Mouse (Mus musculus) forebrain, embryonic 16.5 days (tissue): ENCODE measurements around the gene Cep135. TPM values are rescaled to one million over a fixed set of nuclear protein-coding genes. Genes with fewer than 3 reads are reported as not detected.

ENCODE experiments used
- ATAC-seq: fragments of 200-750 bp; cut with Nextera tagmentation; 2 replicates; pipeline ENCODE4 v1.8.0; 2017; ENCODE audit warnings: mild to moderate bottlenecking, moderate library complexity
- H3K27ac ChIP-seq: fragments of 300-500 bp; sonication (generic); 2 replicates; pipeline ENCODE4 v1.5.1; 2014; ENCODE audit warnings: low read length, control low read depth
- H3K27me3 ChIP-seq: fragments of 300-500 bp; sonication (generic); replicated peaks from 2 replicates; pipeline ENCODE4 v1.6.1; 2014; ENCODE audit warnings: low read length; ENCODE audit not compliant: control insufficient read depth, insufficient read depth
- H3K36me3 ChIP-seq: fragments of 300-500 bp; sonication (generic); 2 replicates; pipeline ENCODE4 v1.6.1; 2014; ENCODE audit not compliant: control insufficient read depth, insufficient read depth
- H3K4me1 ChIP-seq: fragments of 300-500 bp; sonication (generic); replicated peaks from 2 replicates; pipeline ENCODE4 v1.6.1; 2014; ENCODE audit warnings: low read length; ENCODE audit not compliant: control insufficient read depth, insufficient read depth
- H3K4me2 ChIP-seq: fragments of 300-500 bp; sonication (generic); 2 replicates; pipeline ENCODE4 v1.6.1; 2014; ENCODE audit warnings: mild to moderate bottlenecking, low read length, control low read depth
- H3K4me3 ChIP-seq: fragments of 300-500 bp; sonication (generic); replicated peaks from 2 replicates; pipeline ENCODE4 v1.5.1; 2014; ENCODE audit warnings: mild to moderate bottlenecking, low read length, control low read depth
- H3K9ac ChIP-seq: fragments of 300-500 bp; sonication (generic); replicated peaks from 2 replicates; pipeline ENCODE4 v1.6.1; 2014; ENCODE audit warnings: low read depth, low read length, control low read depth
- H3K9me3 ChIP-seq: fragments of 300-500 bp; sonication (generic); 2 replicates; pipeline ENCODE4 v1.6.1; 2016; ENCODE audit warnings: low read length; ENCODE audit not compliant: control insufficient read depth
- WGBS: fragments of 180-500 bp; shearing (Covaris S2); extraction: QIAGEN DNeasy Blood & Tissue Kit; methylation state at CpG from one replicate; pipeline ENCODE4 v1.1.7; 2014; 5-methylcytosine and 5-hydroxymethylcytosine counted together
- polyA plus RNA-seq: library from polyadenylated mRNA; unstranded; fragments of >200 nt; fragmentation: Nextera tagmentation; extraction: Ambion mirVana; gene quantifications from 2 replicates; pipeline ENCODE4 v1.2.1, GENCODE M21; 2015

Cep135 gene
- polyA plus RNA-seq, 1 experiment from 2014 or later: 5.0 TPM

DNA sequence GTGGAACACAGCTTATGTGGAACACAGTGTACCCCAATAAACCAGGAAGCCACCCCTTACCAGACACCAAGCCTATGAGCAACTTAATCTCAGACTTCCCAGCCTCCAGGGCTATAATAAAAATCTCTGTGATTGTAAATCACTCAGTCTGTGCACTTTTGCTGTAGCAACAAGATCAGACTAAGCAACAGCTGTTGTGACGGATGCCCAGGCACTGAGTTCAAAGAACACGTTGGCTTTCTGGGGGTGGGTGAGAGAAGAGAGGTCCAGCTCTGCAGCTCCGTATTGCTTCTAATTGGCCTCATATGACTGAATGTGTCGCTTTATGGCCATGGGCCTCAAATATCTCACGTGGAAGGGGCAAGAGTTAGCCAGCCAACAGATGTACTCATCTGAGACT lies 80.0 kb downstream of the Cep135 start:
- H3K27me3 ChIP-seq: no peaks in the 10 kb centered on the region
- H3K4me3 ChIP-seq: no peak overlapping the region
- 85% methylated on average over 5 of the region's 5 CpGs for WGBS
- no peak overlapping the region for H3K9ac ChIP-seq
- ATAC-seq: no peak
- H3K36me3 ChIP-seq: no peaks in the 10 kb centered on the region; the same call in 1 of the 2 replicates
- H3K27ac ChIP-seq: no peak overlapping the region
- H3K4me2 ChIP-seq: no peak overlapping the region
- peaks cover 25% of the 10 kb centered on the region for H3K4me1 ChIP-seq
- no peaks in the 10 kb centered on the region for H3K9me3 ChIP-seq

DNA sequence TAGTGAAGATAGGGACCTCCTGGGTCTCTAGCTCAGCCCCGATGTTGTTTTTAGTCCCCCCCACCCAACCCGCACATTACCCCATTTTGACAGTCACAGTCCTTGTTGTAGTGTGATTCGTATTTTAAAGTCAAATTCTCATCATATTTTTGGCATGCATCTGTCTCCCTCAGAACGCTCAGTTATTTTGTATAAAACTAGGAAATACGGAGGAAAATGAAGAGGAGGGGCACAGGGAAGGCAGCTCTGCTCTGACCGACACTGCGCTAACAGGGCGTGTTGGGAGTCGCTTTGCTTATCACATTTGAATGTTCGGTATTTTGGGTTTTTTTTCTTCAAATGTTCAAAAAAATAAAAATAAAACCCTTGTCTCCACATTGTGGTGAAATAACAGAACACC lies 81.7 kb downstream of the Cep135 start:
- H3K9ac ChIP-seq: no peak overlapping the region
- no peaks in the 10 kb centered on the region for H3K36me3 ChIP-seq
- H3K4me1 ChIP-seq: peaks cover 18% of the 10 kb centered on the region
- ATAC-seq: peak; percentile 42; the same call in 1 of the 2 replicates
- 78% methylated on average over 10 of the region's 10 CpGs for WGBS
- no peak overlapping the region for H3K4me3 ChIP-seq
- no peak overlapping the region for H3K4me2 ChIP-seq
- H3K27me3 ChIP-seq: no peaks in the 10 kb centered on the region
- H3K27ac ChIP-seq: no peak overlapping the region
- H3K9me3 ChIP-seq: no peaks in the 10 kb centered on the region

DNA sequence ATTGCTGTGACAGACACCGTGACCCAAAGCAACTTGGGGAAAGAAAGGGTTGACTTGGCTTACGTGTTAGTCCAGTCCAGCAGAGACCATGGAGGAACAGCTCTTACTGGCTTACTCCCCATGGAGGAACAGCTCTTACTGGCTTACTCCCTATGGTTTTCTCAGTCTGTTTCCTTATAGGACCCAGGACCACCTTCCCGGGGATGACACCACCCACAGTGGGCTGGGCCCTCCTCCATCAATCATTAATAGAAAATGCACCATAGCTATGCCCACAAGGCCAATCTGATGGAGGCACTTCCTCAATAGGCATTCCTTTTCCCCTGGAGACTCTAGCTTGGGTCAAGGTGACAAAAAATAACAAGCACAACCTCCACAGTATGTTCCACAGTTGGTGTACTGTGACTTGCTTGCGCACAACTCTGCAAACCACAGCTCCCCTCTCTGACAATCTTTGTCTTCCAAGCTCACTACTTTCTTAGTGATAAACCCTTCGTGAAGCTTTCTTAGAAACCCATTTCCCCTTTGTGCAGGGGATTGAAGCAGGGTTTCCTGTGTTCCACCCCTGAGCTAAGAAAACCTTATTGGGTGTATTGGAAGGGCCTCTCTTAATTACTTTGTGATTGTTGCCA lies 85.6 kb downstream of the Cep135 start:
- Histone ChIP-seq H3K4me2 (no peak overlapping the region), H3K9ac (no peak overlapping the region), H3K9me3 (no peaks in the 10 kb centered on the region), H3K4me3 (no peak overlapping the region), H3K4me1 (peaks cover 6% of the 10 kb centered on the region), H3K27ac (no peak overlapping the region), H3K36me3 (no peaks in the 10 kb centered on the region), H3K27me3 (no peaks in the 10 kb centered on the region)
- ATAC-seq: no peak
- WGBS: 96% methylated on average over 5 of the region's 5 CpGs

DNA sequence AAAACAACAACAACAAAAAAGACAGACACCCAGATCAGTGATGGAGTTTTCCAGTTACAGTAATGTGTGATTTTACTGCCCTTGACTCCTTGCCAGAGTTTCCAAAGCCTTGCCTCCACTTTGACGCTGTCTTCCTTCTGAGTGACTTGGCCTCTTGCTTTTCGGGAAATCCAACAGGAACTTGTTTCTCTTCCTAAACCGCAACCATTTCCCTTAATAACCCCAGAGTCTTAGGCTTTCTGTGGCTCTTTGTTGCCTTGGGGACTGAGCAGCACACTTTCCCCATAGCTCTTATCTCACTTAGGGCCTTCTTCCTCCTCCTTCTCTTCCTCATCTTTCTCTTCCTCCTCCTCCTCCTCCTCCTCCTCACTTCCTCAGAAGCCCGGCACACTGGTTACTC lies 86.9 kb downstream of the Cep135 start:
- Histone ChIP-seq H3K27me3 (no peaks in the 10 kb centered on the region), H3K4me3 (no peak overlapping the region), H3K9me3 (no peaks in the 10 kb centered on the region), H3K36me3 (no peaks in the 10 kb centered on the region), H3K4me2 (no peak overlapping the region), H3K27ac (no peak overlapping the region), H3K4me1 (no peaks in the 10 kb centered on the region), H3K9ac (no peak overlapping the region)
- 79% methylated on average over 4 of the region's 4 CpGs for whole genome bisulfite sequencing
- no peak for ATAC-seq

DNA sequence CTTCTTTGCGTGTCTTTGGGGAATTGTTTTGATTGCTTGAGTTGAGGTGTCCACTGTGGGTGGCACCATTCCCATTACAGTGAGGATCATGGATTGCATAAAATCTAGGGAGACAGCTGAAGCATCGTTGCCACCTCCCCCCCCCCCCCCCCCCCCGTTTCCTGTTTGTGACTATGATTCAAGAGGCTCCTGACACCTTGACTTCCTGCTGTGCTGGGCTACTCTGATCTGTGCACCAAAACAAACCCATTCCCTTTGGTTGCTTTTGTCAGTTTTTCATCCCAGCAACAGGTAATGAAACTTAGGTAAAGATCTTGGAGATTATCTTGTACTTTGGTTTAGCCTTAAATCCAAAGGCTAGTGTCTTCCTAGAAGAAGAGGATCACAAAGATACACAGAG lies 92.5 kb downstream of the Cep135 start:
- Histone ChIP-seq H3K9ac (no peak overlapping the region), H3K4me1 (peaks cover 16% of the 10 kb centered on the region), H3K27me3 (no peaks in the 10 kb centered on the region), H3K4me3 (no peak overlapping the region), H3K4me2 (no peak overlapping the region), H3K36me3 (no peaks in the 10 kb centered on the region), H3K9me3 (no peaks in the 10 kb centered on the region), H3K27ac (no peak overlapping the region)
- ATAC-seq: no peak
- WGBS: 82% methylated on average over 3 of the region's 3 CpGs

DNA sequence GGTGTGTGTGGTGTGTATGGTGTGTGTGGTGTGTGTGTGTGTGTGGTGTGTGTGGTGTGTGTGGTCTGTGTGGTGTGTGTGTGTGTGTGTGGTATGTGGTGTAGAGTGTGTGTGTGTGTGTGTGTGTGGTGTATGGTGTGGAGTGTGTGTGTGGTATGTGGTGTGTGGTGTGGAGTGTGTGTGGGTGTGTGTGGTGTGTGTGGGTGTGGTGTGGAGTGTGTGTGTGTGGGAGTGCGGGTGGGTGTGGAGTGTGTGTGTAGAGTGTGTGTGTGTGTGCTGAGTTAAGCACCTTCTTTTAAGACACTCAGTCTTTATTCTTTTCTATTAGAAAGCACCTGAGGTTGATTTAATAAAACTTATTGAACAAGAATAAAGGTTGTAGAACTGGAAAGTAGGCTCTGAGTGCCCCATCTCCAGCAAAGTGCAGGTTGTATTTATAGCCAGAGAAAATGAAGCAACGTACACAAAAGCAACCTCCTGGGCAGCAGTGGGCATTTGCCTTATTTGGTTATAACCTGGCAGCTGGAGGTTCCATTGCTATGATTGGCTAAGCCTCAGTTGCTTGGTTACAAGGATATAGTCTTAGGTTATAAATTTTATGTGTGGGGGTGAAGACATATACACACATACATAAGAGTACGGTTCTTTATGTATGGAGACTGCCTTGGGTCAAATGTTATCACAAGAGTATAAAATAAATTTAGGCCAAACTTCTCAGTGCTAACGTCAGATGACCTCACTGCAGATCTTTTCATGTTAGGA lies 93.6 kb downstream of the Cep135 start:
- no peak overlapping the region for H3K4me3 ChIP-seq
- no peaks in the 10 kb centered on the region for H3K27me3 ChIP-seq
- 74% methylated on average over 4 of the region's 4 CpGs for WGBS
- H3K9ac ChIP-seq: no peak overlapping the region
- no peaks in the 10 kb centered on the region for H3K36me3 ChIP-seq
- H3K4me1 ChIP-seq: peaks cover 16% of the 10 kb centered on the region
- no peak overlapping the region for H3K4me2 ChIP-seq
- H3K27ac ChIP-seq: no peak overlapping the region; the same call in 1 of the 2 replicates
- H3K9me3 ChIP-seq: no peaks in the 10 kb centered on the region
- no peak; the same call in 1 of the 2 replicates for ATAC-seq

DNA sequence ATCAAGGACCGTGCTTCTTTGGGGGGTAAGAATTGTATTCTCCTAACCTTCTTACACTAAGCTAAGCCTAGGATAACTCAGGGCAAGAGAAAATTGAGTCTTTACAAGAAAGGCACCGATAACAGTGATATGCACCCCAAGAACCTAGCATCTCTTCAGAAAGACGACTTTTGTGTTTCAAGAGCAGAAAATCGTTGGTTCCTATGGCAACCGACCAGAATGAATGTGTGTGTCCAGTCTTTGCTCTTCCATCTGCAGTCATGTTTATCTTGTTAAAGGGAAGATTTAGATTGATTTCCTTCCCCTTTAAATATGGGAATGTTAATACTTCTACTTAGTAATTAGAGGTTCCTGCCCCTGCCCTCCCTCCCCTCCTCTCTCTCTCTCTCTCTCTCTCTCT lies 95.0 kb downstream of the Cep135 start:
- 57% methylated on average over 5 of the region's 5 CpGs for WGBS
- H3K27ac ChIP-seq: no peak overlapping the region

DNA sequence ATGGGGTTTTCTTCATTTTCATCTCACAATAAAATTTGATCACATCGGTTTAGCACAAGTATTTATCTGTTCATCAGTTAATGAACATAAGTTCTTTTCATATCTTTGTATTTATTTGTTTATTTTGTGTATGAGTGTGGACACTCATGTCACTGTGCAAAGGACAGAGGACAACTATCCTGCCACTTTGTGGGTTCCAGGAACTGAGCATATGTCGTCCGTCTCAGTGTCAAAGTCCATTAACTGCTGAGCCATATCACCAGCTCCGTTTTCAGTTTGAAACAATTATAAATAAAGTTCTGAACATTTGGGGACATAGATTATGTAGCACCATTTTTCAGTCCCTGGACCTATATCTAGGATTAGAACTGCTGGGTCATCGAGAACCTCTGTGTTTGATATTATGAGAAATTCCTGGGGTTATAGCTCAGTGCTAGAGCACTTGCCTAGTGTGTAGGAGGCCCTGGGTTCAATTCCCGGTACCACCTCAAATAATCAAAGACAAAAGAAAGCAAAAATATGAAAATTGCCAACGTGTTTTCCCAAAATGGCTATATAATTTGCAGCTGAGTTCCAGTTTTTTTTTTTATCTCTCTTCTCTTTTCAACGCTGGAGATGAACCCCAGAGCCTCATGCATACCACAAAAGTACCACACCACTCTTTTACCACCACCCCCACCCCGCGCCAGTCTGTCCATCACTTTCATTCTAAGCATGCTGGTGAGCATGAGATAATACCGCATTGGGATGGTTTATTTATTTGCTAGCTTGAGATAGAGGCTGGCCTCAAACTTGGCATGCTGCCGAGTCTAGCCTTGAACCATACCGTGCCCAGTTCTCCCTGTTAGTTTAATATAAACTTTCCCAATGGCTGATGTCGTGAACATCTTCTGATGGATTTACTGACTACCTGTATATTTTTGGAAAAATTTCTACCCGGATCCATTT lies 96.4 kb downstream of the Cep135 start:
- no peak for ATAC-seq
- 91% methylated on average over 15 of the region's 15 CpGs for WGBS

More for the DNA sequence above, 95.0 kb downstream of the Cep135 start:
- peaks cover 18% of the 10 kb centered on the region for H3K4me1 ChIP-seq
- H3K9me3 ChIP-seq: no peaks in the 10 kb centered on the region
- no peak overlapping the region for H3K9ac ChIP-seq
- no peak for ATAC-seq
- H3K4me2 ChIP-seq: no peak overlapping the region
- H3K4me3 ChIP-seq: no peak overlapping the region
- no peaks in the 10 kb centered on the region for H3K27me3 ChIP-seq
- H3K36me3 ChIP-seq: no peaks in the 10 kb centered on the region

More for the DNA sequence above, 96.4 kb downstream of the Cep135 start:
- Histone ChIP-seq H3K4me1 (peaks cover 21% of the 10 kb centered on the region), H3K36me3 (no peaks in the 10 kb centered on the region), H3K27ac (no peak overlapping the region), H3K4me2 (no peak overlapping the region), H3K9me3 (no peaks in the 10 kb centered on the region), H3K4me3 (no peak overlapping the region), H3K9ac (no peak overlapping the region), H3K27me3 (no peaks in the 10 kb centered on the region)
